Mouse (Mus musculus): ENCODE measurements around the gene Nxf3. TPM values are rescaled to one million over a fixed set of nuclear protein-coding genes. Genes with fewer than 3 reads are reported as not detected.
"Not testable (repeated sequence)": the region's sequence is repeated elsewhere in the genome, so short reads cannot be mapped to it uniquely, and the experiment has no call there.

Nxf3 gene
- total RNA-seq, 1 experiment: 6.6 TPM

DNA sequence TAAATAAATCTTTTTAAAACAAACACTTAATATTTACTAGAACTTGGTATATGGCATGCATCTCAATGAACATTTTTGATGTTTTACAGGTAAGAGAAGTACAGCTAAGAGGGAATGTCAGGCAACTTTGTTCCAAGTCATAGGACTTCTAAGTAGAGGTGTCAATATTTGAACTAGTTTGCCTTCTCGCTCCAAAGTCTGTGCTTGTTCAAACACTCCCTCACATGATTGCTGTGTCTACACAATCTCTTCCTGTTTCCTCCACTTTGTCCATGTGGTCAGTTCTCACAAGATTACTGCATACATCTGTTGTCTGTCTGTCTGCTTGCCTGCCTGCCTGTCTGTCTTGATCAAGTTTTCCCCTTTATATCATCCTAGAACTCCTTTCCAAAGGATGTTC lies 24.4 kb downstream of the Nxf3 start:
- no peak overlapping the region for H3K27ac ChIP-seq (ENCODE audit: insufficient read depth, low read depth, low read length, poor library complexity, severe bottlenecking)
- no peaks in the 10 kb centered on the region for H3K9me3 ChIP-seq (ENCODE audit: control insufficient read depth, insufficient read depth, low read depth, low read length)
- H3K9ac ChIP-seq (ENCODE audit: insufficient read depth, low read depth, low read length, poor library complexity, severe bottlenecking): no peak overlapping the region
- H3K36me3 ChIP-seq (ENCODE audit: control insufficient read depth, insufficient read depth, low read length, poor library complexity, severe bottlenecking): no peaks in the 10 kb centered on the region
- H3K4me3 ChIP-seq (ENCODE audit: insufficient read depth in 1 of 2, low read depth in 1 of 2, low read length in 2 of 2, poor library complexity in 1 of 2, severe bottlenecking in 1 of 2): no peak overlapping the region
- no peaks in the 10 kb centered on the region for H3K4me1 ChIP-seq (ENCODE audit: control insufficient read depth in 2 of 2, insufficient read depth in 2 of 2, low read length in 2 of 2, poor library complexity in 1 of 2)
- no peak for DNase-seq (ENCODE audit: low read depth, low spot score)
- in situ Hi-C loops (cut with MboI; ENCODE audit: low sequenced_read_pairs in 2 of 2, unreplicated experiment in 2 of 2): no loop called here
- TF ChIP-seq MAFK (IDR thresholded peaks at IDR 0.05; ENCODE audit: insufficient read depth, low read depth, low read length) (no peak), ZNF384 (IDR thresholded peaks at IDR 0.05; ENCODE audit: low read depth, low read length) (no peak), ZC3H11A (IDR thresholded peaks at IDR 0.05; ENCODE audit: borderline replicate concordance, low read depth, low read length) (no peak), HCFC1 (IDR thresholded peaks at IDR 0.05; ENCODE audit: borderline replicate concordance, insufficient read depth, low read length) (no peak), CHD2 (IDR thresholded peaks at IDR 0.05; ENCODE audit: low read depth, low read length) (no peak)

DNA sequence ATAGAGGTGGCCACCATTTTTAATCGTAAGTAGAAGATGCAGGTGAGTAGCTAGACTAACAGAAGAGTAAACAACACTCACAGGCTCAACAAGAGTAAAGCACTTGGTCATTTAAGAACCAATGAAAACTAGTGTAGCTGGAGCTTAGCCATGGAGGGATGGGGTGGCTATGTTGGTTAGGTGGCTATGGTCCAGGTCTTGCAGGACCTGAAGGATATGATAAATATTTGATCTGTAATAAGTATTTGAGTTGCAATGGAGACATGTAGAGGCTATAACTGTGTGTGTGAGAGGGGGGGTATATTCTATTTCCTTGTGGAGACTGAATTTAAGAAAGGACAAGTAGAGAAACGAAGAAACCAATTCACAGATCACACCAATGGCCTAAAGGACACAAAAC lies 33.8 kb downstream of the Nxf3 start:
- Histone ChIP-seq H3K4me1 (ENCODE audit: control insufficient read depth in 2 of 2, insufficient read depth in 2 of 2, low read length in 2 of 2, poor library complexity in 1 of 2) (no peaks in the 10 kb centered on the region), H3K36me3 (ENCODE audit: control insufficient read depth, insufficient read depth, low read length, poor library complexity, severe bottlenecking) (no peaks in the 10 kb centered on the region)
- in situ Hi-C loops (cut with MboI; ENCODE audit: low sequenced_read_pairs in 2 of 2, unreplicated experiment in 2 of 2): no loop called here

GRCm38 (mm10) chrX:136047528-136047927 lies 37.5 kb downstream of the Nxf3 start:
- Histone ChIP-seq H3K4me3 (ENCODE audit: insufficient read depth in 1 of 2, low read depth in 1 of 2, low read length in 2 of 2, poor library complexity in 1 of 2, severe bottlenecking in 1 of 2) (no peak overlapping the region), H3K4me1 (ENCODE audit: control insufficient read depth in 2 of 2, insufficient read depth in 2 of 2, low read length in 2 of 2, poor library complexity in 1 of 2) (no peaks in the 10 kb centered on the region), H3K9ac (ENCODE audit: insufficient read depth, low read depth, low read length, poor library complexity, severe bottlenecking) (no peak overlapping the region), H3K36me3 (ENCODE audit: control insufficient read depth, insufficient read depth, low read length, poor library complexity, severe bottlenecking) (no peaks in the 10 kb centered on the region), H3K27ac (ENCODE audit: insufficient read depth, low read depth, low read length, poor library complexity, severe bottlenecking) (no peak overlapping the region), H3K9me3 (ENCODE audit: control insufficient read depth, insufficient read depth, low read depth, low read length) (no peaks in the 10 kb centered on the region)
- in situ Hi-C loops (cut with MboI; ENCODE audit: low sequenced_read_pairs in 2 of 2, unreplicated experiment in 2 of 2): no loop called here
- peak; percentile 47 for DNase-seq (ENCODE audit: low read depth, low spot score)
- no peak for TF ChIP-seq CHD2 (IDR thresholded peaks at IDR 0.05; ENCODE audit: low read depth, low read length)
- TF ChIP-seq HCFC1 (IDR thresholded peaks at IDR 0.05; ENCODE audit: borderline replicate concordance, insufficient read depth, low read length): no peak
- no peak for TF ChIP-seq MAFK (IDR thresholded peaks at IDR 0.05; ENCODE audit: insufficient read depth, low read depth, low read length)
- TF ChIP-seq ZC3H11A (IDR thresholded peaks at IDR 0.05; ENCODE audit: borderline replicate concordance, low read depth, low read length): no peak
- TF ChIP-seq ZNF384 (IDR thresholded peaks at IDR 0.05; ENCODE audit: low read depth, low read length): no peak

More for the DNA sequence above, 33.8 kb downstream of the Nxf3 start:
- TF ChIP-seq ZNF384 (IDR thresholded peaks at IDR 0.05; ENCODE audit: low read depth, low read length): no peak
- no peak for TF ChIP-seq MAFK (IDR thresholded peaks at IDR 0.05; ENCODE audit: insufficient read depth, low read depth, low read length)
- no peak for TF ChIP-seq ZC3H11A (IDR thresholded peaks at IDR 0.05; ENCODE audit: borderline replicate concordance, low read depth, low read length)
- no peak for TF ChIP-seq HCFC1 (IDR thresholded peaks at IDR 0.05; ENCODE audit: borderline replicate concordance, insufficient read depth, low read length)
- no peak for TF ChIP-seq CHD2 (IDR thresholded peaks at IDR 0.05; ENCODE audit: low read depth, low read length)
- no peak overlapping the region for H3K4me3 ChIP-seq (ENCODE audit: insufficient read depth in 1 of 2, low read depth in 1 of 2, low read length in 2 of 2, poor library complexity in 1 of 2, severe bottlenecking in 1 of 2)
- H3K27ac ChIP-seq (ENCODE audit: insufficient read depth, low read depth, low read length, poor library complexity, severe bottlenecking): no peak overlapping the region
- no peak overlapping the region for H3K9ac ChIP-seq (ENCODE audit: insufficient read depth, low read depth, low read length, poor library complexity, severe bottlenecking)
- no peaks in the 10 kb centered on the region for H3K9me3 ChIP-seq (ENCODE audit: control insufficient read depth, insufficient read depth, low read depth, low read length)
- DNase-seq (ENCODE audit: low read depth, low spot score): no peak

GRCm38 (mm10) chrX:136043726-136044125 lies 41.3 kb downstream of the Nxf3 start:
- in situ Hi-C loops (cut with MboI; ENCODE audit: low sequenced_read_pairs in 2 of 2, unreplicated experiment in 2 of 2): no loop called here
- TF ChIP-seq ZNF384 (IDR thresholded peaks at IDR 0.05; ENCODE audit: low read depth, low read length) (no peak), HCFC1 (IDR thresholded peaks at IDR 0.05; ENCODE audit: borderline replicate concordance, insufficient read depth, low read length) (no peak)
- Histone ChIP-seq H3K36me3 (ENCODE audit: control insufficient read depth, insufficient read depth, low read length, poor library complexity, severe bottlenecking) (no peaks in the 10 kb centered on the region), H3K9me3 (ENCODE audit: control insufficient read depth, insufficient read depth, low read depth, low read length) (no peaks in the 10 kb centered on the region), H3K4me3 (ENCODE audit: insufficient read depth in 1 of 2, low read depth in 1 of 2, low read length in 2 of 2, poor library complexity in 1 of 2, severe bottlenecking in 1 of 2) (no peak overlapping the region), H3K27ac (ENCODE audit: insufficient read depth, low read depth, low read length, poor library complexity, severe bottlenecking) (no peak overlapping the region), H3K4me1 (ENCODE audit: control insufficient read depth in 2 of 2, insufficient read depth in 2 of 2, low read length in 2 of 2, poor library complexity in 1 of 2) (no peaks in the 10 kb centered on the region), H3K9ac (ENCODE audit: insufficient read depth, low read depth, low read length, poor library complexity, severe bottlenecking) (no peak overlapping the region)
- DNase-seq (ENCODE audit: low read depth, low spot score): no peak

DNA sequence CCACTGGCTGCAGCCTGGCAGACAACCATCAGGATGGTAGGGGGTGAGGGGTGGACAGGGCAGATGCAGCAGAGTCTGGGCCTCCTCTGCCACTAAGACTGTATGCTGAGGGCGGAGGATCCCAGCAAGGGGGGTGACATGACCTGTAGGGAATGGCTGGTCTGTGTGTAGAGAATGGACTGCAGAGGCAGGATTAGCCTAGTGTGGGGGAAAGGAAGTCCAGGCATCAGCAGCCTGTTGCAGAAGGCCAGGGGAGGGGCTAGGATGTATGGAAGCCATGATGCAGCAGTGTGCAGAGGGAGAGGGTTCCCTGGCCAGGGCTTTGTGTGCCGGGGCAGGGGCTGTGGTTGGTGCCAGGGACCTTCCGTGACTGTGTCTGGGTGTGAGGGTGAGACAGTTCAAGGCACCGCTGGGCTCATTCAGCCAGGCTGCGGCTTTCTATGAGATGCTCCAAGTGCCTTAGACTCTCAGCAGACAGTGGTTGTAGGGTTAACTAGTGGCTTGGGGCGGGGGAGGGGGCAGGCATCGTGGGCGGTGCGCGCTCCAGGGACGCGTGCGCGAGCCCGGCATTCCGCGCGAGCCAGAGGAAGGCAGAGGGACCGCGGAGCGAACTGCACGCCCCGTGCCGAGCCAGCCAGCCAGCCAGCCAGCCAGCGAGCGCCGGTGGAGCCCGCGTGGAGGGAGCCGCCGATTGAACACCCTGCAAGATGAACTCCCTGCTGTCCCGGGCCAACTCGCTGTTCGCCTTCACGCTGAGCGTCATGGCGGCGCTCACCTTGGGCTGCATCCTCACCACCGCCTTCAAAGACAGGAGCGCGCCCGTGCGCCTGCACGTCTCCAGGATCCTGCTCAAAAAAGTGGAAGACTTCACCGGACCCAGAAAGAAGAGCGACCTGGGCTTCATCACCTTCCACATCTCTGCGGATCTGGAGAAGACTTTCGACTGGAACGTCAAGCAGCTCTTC lies 52.0 kb downstream of the Nxf3 start, which contains the start of gene Arxes1:
TSS of gene Arxes1 (plus strand) at position 569 of the 965 bp plus-strand sequence.
- in situ Hi-C loops (cut with MboI; ENCODE audit: low sequenced_read_pairs in 2 of 2, unreplicated experiment in 2 of 2); DNase-seq (ENCODE audit: low read depth, low spot score); H3K27ac ChIP-seq (ENCODE audit: insufficient read depth, low read depth, low read length, poor library complexity, severe bottlenecking): not testable (repeated sequence)

More for the DNA sequence above, 52.0 kb downstream of the Nxf3 start, which contains the start of gene Arxes1:
- not testable (repeated sequence) for H3K9me3 ChIP-seq (ENCODE audit: control insufficient read depth, insufficient read depth, low read depth, low read length); H3K36me3 ChIP-seq (ENCODE audit: control insufficient read depth, insufficient read depth, low read length, poor library complexity, severe bottlenecking); H3K4me1 ChIP-seq (ENCODE audit: control insufficient read depth in 2 of 2, insufficient read depth in 2 of 2, low read length in 2 of 2, poor library complexity in 1 of 2)
- Histone ChIP-seq H3K9ac (ENCODE audit: insufficient read depth, low read depth, low read length, poor library complexity, severe bottlenecking) (peak within 1 kb of the TSS; percentile 32), H3K4me3 (ENCODE audit: insufficient read depth in 1 of 2, low read depth in 1 of 2, low read length in 2 of 2, poor library complexity in 1 of 2, severe bottlenecking in 1 of 2) (peak within 1 kb of the TSS; percentile 46 to 58; a peak in 3 of 4 replicates)
